Mouse (Mus musculus): ENCODE data around the gene Rras. TPM values are rescaled to one million over a fixed set of nuclear protein-coding genes. Genes with fewer than 3 reads are reported as not detected.

The Rras gene
- polyA plus RNA-seq, 1 experiment from 2014 or later, result 81.5 TPM

DNA sequence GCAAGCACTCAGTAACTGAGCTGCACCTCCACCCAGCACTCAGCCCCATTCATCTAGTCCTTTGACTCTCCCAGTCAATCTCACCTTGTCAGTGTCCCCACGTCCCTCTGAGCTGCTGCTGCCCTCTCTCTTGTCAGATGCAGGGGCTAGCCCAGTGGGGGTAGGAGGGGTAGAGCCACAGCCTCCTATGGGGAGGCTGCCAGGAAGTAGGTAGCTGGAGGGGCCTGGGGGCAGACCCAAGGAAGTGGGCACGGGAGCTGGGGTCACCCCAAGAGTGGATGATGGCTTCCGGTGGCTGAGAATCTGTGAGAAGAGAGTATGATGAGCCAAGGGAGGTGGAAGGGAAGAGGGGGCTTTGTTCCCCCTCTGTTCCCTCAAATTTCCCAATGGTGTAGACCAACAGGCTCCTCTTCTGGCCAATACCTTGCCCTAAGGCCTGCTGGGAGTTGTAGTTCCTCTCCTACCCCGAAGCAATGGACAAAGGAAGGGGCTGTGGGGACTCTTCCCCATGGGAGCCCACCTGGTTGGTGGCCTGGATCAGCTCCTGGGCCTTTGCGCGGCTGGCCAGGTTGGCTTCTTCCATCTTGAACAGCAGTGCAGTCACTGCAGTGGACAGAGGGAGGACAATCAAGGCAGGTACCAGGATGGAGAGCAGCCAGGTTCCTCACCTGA, 12.3 kb upstream of the Rras start:
- Histone ChIP-seq H3K9me3 (ENCODE audit: control insufficient read depth, low read length) (no peaks in the 10 kb centered on the region), H3K9ac (ENCODE audit: low read length) (no peak overlapping the region), H3K4me3 (ENCODE audit: low read depth, low read length) (no peak overlapping the region), H3K4me1 (replicated peaks; ENCODE audit: control insufficient read depth, insufficient read depth) (no peaks in the 10 kb centered on the region), H3K4me2 (replicated peaks; ENCODE audit: low read depth) (no peak overlapping the region), H3K27me3 (ENCODE audit: control insufficient read depth, insufficient read depth, low read length) (no peaks in the 10 kb centered on the region), H3K27ac (replicated peaks) (no peak overlapping the region), H3K36me3 (ENCODE audit: control insufficient read depth, insufficient read depth, low read length) (peaks cover 61% of the 10 kb centered on the region)
- DNase-seq (ENCODE audit: low spot score) (no peak), ATAC-seq (ENCODE audit: low FRiP score, low TSS enrichment) (no peak)
- TF ChIP-seq EP300 (optimal IDR thresholded peaks at IDR 0.05) (no peak), CTCF (IDR thresholded peaks at IDR 0.05; ENCODE audit: low read depth) (no peak)
- 93% methylated on average over 6 of the region's 6 CpGs for WGBS

DNA sequence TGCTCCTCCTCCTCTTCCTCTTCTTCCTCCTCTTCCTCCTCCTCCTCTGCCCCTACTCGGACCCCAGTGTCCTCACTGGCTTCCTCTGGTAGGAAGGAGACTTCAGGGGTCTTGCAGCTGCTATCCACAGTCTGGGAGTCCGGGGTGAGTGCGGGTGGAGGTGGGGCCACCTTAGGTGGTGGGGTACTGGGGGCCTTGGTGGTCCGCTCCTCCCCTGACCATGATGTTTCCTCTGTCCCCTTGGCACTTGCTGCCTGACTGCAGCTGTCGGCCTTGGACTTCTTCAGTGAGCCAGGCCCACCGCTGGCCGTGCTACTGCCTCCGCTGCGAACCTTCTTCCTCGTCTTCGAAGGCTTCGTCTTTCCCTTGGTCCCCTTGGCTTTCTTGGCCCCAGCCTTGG, 11.3 kb upstream of the Rras start:
- Histone ChIP-seq H3K4me3 (ENCODE audit: low read depth, low read length) (no peak overlapping the region), H3K4me2 (replicated peaks; ENCODE audit: low read depth) (no peak overlapping the region), H3K36me3 (ENCODE audit: control insufficient read depth, insufficient read depth, low read length) (peaks cover 57% of the 10 kb centered on the region), H3K27me3 (ENCODE audit: control insufficient read depth, insufficient read depth, low read length) (no peaks in the 10 kb centered on the region), H3K9me3 (ENCODE audit: control insufficient read depth, low read length) (no peaks in the 10 kb centered on the region), H3K4me1 (replicated peaks; ENCODE audit: control insufficient read depth, insufficient read depth) (no peaks in the 10 kb centered on the region), H3K27ac (replicated peaks) (no peak overlapping the region), H3K9ac (ENCODE audit: low read length) (no peak overlapping the region)
- WGBS, result 92% methylated on average over 12 of the region's 12 CpGs
- no peak for TF ChIP-seq EP300 (optimal IDR thresholded peaks at IDR 0.05)
- TF ChIP-seq CTCF (IDR thresholded peaks at IDR 0.05; ENCODE audit: low read depth), result no peak
- no peak for ATAC-seq (ENCODE audit: low FRiP score, low TSS enrichment)
- DNase-seq (ENCODE audit: low spot score), result no peak

DNA sequence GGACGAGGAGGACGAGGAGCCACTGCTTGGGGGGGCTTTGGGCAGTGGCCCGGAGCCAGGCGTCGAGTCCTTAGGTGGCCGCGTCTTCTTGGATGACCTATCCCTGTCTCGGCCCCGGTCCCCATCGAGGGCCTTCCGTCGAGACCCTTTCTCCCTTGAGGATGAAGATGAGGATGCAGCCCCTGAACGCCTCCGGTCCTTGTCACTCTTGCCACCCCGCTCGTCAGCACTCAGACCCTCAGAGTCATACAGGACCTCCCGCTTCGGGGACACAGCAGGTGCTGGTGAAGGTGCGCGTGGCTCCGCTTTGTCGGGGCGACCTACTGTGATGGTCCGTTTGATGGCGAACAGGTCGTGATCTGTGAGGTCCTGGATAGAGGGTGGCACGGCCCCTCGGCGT, 10.6 kb upstream of the Rras start:
- no peak for ATAC-seq (ENCODE audit: low FRiP score, low TSS enrichment)
- no peaks in the 10 kb centered on the region for H3K4me1 ChIP-seq (replicated peaks; ENCODE audit: control insufficient read depth, insufficient read depth)
- no peaks in the 10 kb centered on the region for H3K27me3 ChIP-seq (ENCODE audit: control insufficient read depth, insufficient read depth, low read length)
- 93% methylated on average over 29 of the region's 29 CpGs for WGBS
- H3K4me2 ChIP-seq (replicated peaks; ENCODE audit: low read depth), result no peak overlapping the region
- TF ChIP-seq EP300 (optimal IDR thresholded peaks at IDR 0.05), result no peak
- no peak for TF ChIP-seq CTCF (IDR thresholded peaks at IDR 0.05; ENCODE audit: low read depth)
- no peaks in the 10 kb centered on the region for H3K9me3 ChIP-seq (ENCODE audit: control insufficient read depth, low read length)
- H3K36me3 ChIP-seq (ENCODE audit: control insufficient read depth, insufficient read depth, low read length), result peaks cover 54% of the 10 kb centered on the region
- H3K9ac ChIP-seq (ENCODE audit: low read length), result no peak overlapping the region
- H3K4me3 ChIP-seq (ENCODE audit: low read depth, low read length), result no peak overlapping the region
- DNase-seq (ENCODE audit: low spot score), result no peak
- H3K27ac ChIP-seq (replicated peaks), result no peak overlapping the region

DNA sequence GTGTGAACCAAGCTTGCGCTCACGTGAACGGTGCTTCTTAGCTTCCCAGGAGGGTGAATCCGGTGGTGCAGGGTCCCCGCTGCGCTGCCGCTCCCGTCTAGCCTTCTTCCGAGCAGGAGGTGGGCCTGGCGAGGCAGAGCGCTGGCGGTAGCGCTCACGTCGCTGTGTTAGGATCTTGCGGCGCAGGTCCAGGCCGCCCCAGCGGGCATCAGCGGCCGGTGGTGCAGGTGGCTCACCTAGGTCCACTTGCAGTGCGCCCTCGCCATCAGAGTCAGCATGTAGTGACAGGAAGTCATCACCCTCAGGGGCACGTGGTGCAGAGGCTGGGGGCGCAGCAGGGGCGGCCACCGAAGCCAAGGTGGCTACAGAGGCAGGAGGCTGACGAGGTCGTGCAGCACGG, 9.9 kb upstream of the Rras start:
- Histone ChIP-seq H3K27ac (replicated peaks) (no peak overlapping the region), H3K4me3 (ENCODE audit: low read depth, low read length) (no peak overlapping the region)
- TF ChIP-seq CTCF (IDR thresholded peaks at IDR 0.05; ENCODE audit: low read depth), result no peak
- no peak for TF ChIP-seq EP300 (optimal IDR thresholded peaks at IDR 0.05)

DNA sequence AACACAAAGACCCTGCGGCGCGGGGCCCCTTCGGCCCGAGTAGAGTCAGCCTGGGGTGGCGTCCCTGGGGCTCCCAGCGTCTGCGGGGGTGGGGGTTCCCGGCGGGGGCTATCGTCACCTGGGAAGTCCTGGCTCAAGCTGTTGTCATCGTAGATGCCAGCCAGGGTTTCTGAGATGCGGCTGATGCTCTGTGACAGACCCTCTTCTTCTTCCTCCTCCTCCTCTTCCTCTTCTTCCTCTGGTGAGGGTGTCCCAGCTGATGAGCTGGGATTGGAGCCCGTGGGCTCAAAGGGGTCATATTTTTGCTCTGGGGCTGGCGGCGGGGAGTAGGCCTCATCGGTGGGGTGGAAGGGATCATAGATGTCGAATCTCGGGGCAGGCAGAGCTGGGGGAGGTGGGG, 9.3 kb upstream of the Rras start:
- H3K27me3 ChIP-seq (ENCODE audit: control insufficient read depth, insufficient read depth, low read length), result no peaks in the 10 kb centered on the region
- TF ChIP-seq CTCF (IDR thresholded peaks at IDR 0.05; ENCODE audit: low read depth) (no peak), EP300 (optimal IDR thresholded peaks at IDR 0.05) (no peak)
- H3K36me3 ChIP-seq (ENCODE audit: control insufficient read depth, insufficient read depth, low read length), result peaks cover 46% of the 10 kb centered on the region
- H3K4me2 ChIP-seq (replicated peaks; ENCODE audit: low read depth), result no peak overlapping the region
- DNase-seq (ENCODE audit: low spot score), result no peak
- 88% methylated on average over 19 of the region's 19 CpGs for WGBS
- no peak overlapping the region for H3K9ac ChIP-seq (ENCODE audit: low read length)
- H3K4me3 ChIP-seq (ENCODE audit: low read depth, low read length), result no peak overlapping the region
- no peaks in the 10 kb centered on the region for H3K9me3 ChIP-seq (ENCODE audit: control insufficient read depth, low read length)
- H3K4me1 ChIP-seq (replicated peaks; ENCODE audit: control insufficient read depth, insufficient read depth), result no peaks in the 10 kb centered on the region
- no peak for ATAC-seq (ENCODE audit: low FRiP score, low TSS enrichment)
- no peak overlapping the region for H3K27ac ChIP-seq (replicated peaks)

More for the DNA sequence above, 9.9 kb upstream of the Rras start:
- DNase-seq (ENCODE audit: low spot score) (no peak), ATAC-seq (ENCODE audit: low FRiP score, low TSS enrichment) (no peak)
- peaks cover 52% of the 10 kb centered on the region for H3K36me3 ChIP-seq (ENCODE audit: control insufficient read depth, insufficient read depth, low read length)
- no peaks in the 10 kb centered on the region for H3K9me3 ChIP-seq (ENCODE audit: control insufficient read depth, low read length)
- H3K4me2 ChIP-seq (replicated peaks; ENCODE audit: low read depth), result no peak overlapping the region
- H3K27me3 ChIP-seq (ENCODE audit: control insufficient read depth, insufficient read depth, low read length), result no peaks in the 10 kb centered on the region
- H3K9ac ChIP-seq (ENCODE audit: low read length), result no peak overlapping the region
- WGBS, result 93% methylated on average over 30 of the region's 30 CpGs
- H3K4me1 ChIP-seq (replicated peaks; ENCODE audit: control insufficient read depth, insufficient read depth), result no peaks in the 10 kb centered on the region

DNA sequence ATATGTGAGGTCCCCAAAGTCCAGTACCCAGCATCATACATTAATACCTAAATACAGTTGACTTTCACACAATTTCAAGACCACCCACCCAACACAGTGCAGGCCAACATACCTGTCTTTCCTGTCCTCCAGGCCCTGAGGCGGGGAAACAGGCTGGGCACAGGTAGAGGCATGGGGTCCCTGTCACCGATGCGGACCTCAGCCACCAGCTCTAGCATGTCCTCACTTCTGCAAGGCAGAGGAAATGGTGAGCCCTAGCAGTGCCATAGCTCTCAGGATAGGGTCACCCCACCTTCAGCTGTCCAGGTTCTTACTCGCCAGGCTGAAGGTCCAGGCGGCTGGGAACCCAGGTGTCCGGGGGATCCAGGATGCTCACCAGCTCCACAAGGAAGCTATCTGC, 5.8 kb upstream of the Rras start:
- 92% methylated on average over 6 of the region's 6 CpGs for WGBS
- peaks cover 25% of the 10 kb centered on the region for H3K36me3 ChIP-seq (ENCODE audit: control insufficient read depth, insufficient read depth, low read length)
- H3K27ac ChIP-seq (replicated peaks), result no peak overlapping the region
- no peaks in the 10 kb centered on the region for H3K4me1 ChIP-seq (replicated peaks; ENCODE audit: control insufficient read depth, insufficient read depth)
- no peak overlapping the region for H3K9ac ChIP-seq (ENCODE audit: low read length)
- TF ChIP-seq CTCF (IDR thresholded peaks at IDR 0.05; ENCODE audit: low read depth), result no peak
- TF ChIP-seq EP300 (optimal IDR thresholded peaks at IDR 0.05), result no peak
- ATAC-seq (ENCODE audit: low FRiP score, low TSS enrichment), result no peak
- no peak overlapping the region for H3K4me3 ChIP-seq (ENCODE audit: low read depth, low read length)
- H3K4me2 ChIP-seq (replicated peaks; ENCODE audit: low read depth), result no peak overlapping the region
- no peaks in the 10 kb centered on the region for H3K27me3 ChIP-seq (ENCODE audit: control insufficient read depth, insufficient read depth, low read length)
- no peaks in the 10 kb centered on the region for H3K9me3 ChIP-seq (ENCODE audit: control insufficient read depth, low read length)
- no peak for DNase-seq (ENCODE audit: low spot score)
